Mouse (Mus musculus) ovary, adult 18-20 months (tissue): ENCODE data around the gene Pcgf2.
A peak's percentile ranks its signal among the peaks of the same experiment; 100 is the strongest.
"Not testable (repeated sequence)": the region's sequence is repeated elsewhere in the genome, so short reads cannot be mapped to it uniquely, and the experiment has no call there.

Source experiments
- DNase-seq: peaks from one replicate; pipeline ENCODE4 v3.0.0; 2022; ENCODE audit warnings: low spot score, mixed read lengths

The Pcgf2 gene

GRCm38 (mm10) chr11:97717369-97718280 is 17.3 kb upstream of the Pcgf2 start:
- DNase-seq: no peak

- no peak for DNase-seq
Observed at GRCm38 (mm10) chr11:97716021-97716420, 15.7 kb upstream of the Pcgf2 start.

- no peak for DNase-seq
Observed at GRCm38 (mm10) chr11:97714784-97715760, 14.8 kb upstream of the Pcgf2 start.

GRCm38 (mm10) chr11:97714356-97714755 is 14.1 kb upstream of the Pcgf2 start:
- DNase-seq: no peak

- no peak for DNase-seq
Observed at GRCm38 (mm10) chr11:97713896-97714295, 13.6 kb upstream of the Pcgf2 start.

- DNase-seq: no peak
Observed at GRCm38 (mm10) chr11:97712286-97712685, 12.0 kb upstream of the Pcgf2 start.

- no peak for DNase-seq
Observed at GRCm38 (mm10) chr11:97711200-97711900, 11.1 kb upstream of the Pcgf2 start.

GRCm38 (mm10) chr11:97710067-97710466 is 9.8 kb upstream of the Pcgf2 start:
- not testable (repeated sequence) for DNase-seq

GRCm38 (mm10) chr11:97703039-97703826 is 2.9 kb upstream of the Pcgf2 start, which contains the start of gene Psmb3:
TSS of gene Psmb3 (plus strand) at chr11:97703399.
- DNase-seq: peak; percentile 98

GRCm38 (mm10) chr11:97702393-97702745 is 2.1 kb upstream of the Pcgf2 start:
- peak; percentile 69 for DNase-seq

GRCm38 (mm10) chr11:97701581-97702392 is 1.5 kb upstream of the Pcgf2 start:
- DNase-seq: no peak

GRCm38 (mm10) chr11:97700746-97701580 is 666 bp upstream of the Pcgf2 start:
- DNase-seq: no peak

GRCm38 (mm10) chr11:97699626-97700002 is 683 bp downstream of the Pcgf2 start:
- peak; percentile 81 for DNase-seq

- peak; percentile 72 for DNase-seq
Observed at GRCm38 (mm10) chr11:97698741-97699611, 1.3 kb downstream of the Pcgf2 start.

- DNase-seq: no peak
Observed at GRCm38 (mm10) chr11:97697891-97698529, 2.3 kb downstream of the Pcgf2 start.

GRCm38 (mm10) chr11:97697199-97697890 is 3.0 kb downstream of the Pcgf2 start:
- DNase-seq: no peak

- no peak for DNase-seq
Observed at GRCm38 (mm10) chr11:97696669-97697068, 3.6 kb downstream of the Pcgf2 start.
